Mouse (Mus musculus) adrenal gland, postnatal 14 days (tissue): Measurements from ENCODE around the gene Zpr1. TPM values are rescaled to one million over a fixed set of nuclear protein-coding genes. Genes with fewer than 3 reads are reported as not detected.
A peak's percentile ranks its signal among the peaks of the same experiment; 100 is the strongest.
"Not testable (repeated sequence)": the region's sequence is repeated elsewhere in the genome, so short reads cannot be mapped to it uniquely, and the experiment has no call there.

Source experiments
- DNase-seq: peaks from one replicate; pipeline ENCODE4 v3.0.0; 2021; ENCODE audit warnings: mixed read lengths
- total RNA-seq: library from RNA; stranded (reverse); gene quantifications from 2 replicates; pipeline ENCODE4 v1.2.3, GENCODE M21; 2021

Zpr1 gene
- total RNA-seq, 1 experiment from 2014 or later = 44.3 TPM

DNA sequence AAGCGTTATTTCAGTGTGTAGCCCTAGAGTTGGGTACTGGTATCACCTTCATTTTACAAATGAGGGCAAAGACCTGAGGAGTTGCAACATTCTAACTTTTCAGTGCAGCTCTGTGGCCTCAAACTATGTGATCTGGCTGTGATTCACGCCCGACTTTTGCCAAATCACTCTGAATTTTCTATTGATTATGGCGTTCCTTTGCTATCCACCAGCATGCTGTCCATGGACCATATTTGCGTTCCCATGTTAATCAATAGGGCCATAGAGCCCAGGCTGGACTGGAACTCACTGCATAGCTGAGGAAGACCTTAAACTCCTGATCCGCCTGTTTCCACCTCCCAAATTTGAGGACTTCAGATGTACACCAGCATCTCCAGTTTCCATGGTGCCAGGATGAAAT is 13.8 kb upstream of the Zpr1 start:
- DNase-seq = no peak

DNA sequence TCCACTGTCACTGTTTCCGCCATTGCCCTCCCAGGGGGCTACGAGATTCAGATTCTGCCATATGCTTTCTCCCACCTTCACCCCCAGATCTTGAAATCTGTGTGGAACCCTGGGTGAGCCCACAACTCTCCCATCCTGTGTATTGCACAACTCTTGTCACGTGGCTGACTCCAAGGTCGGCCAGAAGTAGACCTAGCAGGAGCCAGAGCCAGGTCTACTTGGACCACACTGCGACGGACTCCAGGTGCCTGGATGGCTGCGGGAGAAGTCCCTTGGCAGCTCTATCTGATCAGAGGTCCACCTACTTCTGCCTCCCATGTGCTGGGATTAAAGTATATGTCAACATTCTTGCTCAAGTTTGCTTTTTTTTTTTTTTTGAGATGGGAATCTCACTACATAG is 11.7 kb upstream of the Zpr1 start:
- DNase-seq = peak; percentile 45

DNA sequence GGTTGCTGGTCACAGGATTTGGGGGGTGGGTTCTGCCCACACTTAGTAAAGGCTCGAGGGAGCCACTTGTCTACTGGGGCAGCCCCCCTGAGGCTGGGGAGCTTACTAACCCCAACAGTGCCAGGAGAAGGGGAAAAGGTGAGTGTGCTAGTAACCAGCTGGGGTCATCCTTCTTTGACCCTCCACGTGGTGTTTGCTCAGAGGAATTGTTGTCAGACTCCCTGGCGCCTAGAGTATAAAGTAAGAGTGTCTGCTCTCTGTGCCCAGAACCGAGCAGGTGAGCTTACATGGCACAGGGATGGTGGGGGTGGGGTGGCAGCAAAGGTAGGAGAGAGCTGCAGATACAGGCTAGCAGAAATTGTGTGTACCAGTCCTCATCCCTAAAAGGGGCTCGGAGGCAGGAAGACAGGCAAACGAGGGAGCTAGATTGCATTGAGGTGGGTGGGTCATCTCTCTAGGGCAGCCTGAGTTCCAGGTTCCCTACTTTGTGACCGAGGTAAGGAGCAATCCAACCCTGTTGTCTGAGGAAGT is 4.5 kb upstream of the Zpr1 start, which contains the start of gene Apoa5:
Gene Apoa5, plus strand, starts transcription at position 291 of the 531 bp plus-strand sequence.
- no peak for DNase-seq

- DNase-seq = no peak
Measured at GRCm38 (mm10) chr9:46269125-46269524, 3.7 kb upstream of the Zpr1 start.

DNA sequence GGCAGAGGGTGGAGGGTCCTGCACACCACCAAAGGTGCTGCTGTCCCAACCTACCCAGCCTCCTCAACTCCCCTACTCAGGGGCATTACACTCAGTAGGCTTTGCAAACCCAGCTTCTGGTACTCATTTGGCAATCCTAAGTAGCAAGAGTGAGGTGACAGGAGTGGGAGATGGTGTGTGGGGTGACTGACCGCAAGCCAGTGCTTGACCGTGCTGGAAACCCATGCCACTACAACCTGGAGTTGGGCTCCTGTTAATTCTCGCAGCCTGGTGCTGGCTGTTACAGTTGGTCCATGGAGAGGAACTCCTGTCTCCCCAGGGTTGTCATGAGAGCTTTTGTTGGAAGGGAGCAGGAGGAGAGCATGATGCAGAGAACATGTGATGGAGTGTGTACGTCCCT is 2.1 kb upstream of the Zpr1 start:
- no peak for DNase-seq

GRCm38 (mm10) chr9:46272070-46272469 is 794 bp upstream of the Zpr1 start:
- DNase-seq = peak; percentile 3

DNA sequence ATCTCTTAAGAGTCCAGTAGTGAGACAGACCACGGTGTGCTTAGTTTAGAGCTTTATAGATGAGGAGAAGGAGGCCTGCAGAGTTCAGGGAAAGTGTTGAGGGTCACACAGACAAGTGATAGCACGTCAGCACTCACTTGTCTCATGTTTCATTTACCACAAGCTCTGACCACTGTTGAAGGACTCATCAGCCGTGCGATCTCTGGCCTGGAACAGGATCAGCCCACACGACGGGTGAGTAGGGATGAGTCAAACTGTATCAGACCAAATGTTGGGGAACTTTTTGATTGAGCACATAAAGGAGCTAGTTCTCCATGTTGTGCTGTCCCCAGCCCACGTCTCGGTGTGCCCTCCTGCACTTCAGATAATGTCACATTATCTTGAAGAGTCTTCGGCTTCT is 1.6 kb downstream of the Zpr1 start:
- no peak for DNase-seq

GRCm38 (mm10) chr9:46282631-46283436 is 10.0 kb downstream of the Zpr1 start, which contains the start of gene Bud13:
Gene Bud13, plus strand, starts transcription at chr9:46283008.
- DNase-seq = peak; percentile 97

DNA sequence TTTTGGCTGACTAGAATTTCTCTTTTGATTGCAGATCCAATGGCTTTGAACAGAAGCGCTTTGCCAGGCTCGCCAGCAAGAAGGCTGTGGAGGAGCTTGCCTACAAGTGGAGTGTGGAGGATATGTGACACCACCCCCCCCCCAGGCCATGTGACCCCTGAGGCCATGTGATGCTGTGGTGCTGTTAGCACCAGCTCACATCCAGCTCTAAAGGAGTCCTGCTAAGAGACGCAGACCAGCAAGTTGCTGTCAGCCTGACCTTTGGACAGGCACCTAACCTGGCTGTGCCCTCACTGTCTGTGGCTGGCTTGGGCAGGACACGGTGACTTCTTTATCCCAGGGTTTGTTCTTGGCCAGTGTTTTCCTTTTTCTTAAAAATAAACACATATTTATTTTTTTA is 25.5 kb downstream of the Zpr1 start:
- DNase-seq = no peak

DNA sequence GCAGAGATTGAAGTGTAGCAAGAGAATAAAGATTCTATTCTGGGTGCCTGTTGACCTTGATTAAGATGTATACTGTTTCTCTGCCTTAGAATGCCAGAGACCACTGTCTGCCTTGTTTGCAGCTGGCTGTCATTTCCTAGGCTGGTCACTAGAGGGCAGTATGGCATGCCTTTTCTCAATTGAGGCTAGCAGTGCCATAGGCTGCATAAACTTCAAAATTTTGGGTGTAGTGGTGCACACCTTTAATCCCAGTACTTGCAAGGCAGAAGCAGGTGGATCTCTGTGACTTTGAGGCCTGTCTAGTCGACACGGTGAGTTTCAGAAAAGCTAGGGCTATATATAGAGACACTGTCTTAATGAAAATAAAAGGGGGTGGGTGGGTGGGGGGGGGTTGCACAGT is 29.3 kb downstream of the Zpr1 start:
- peak; percentile 66 for DNase-seq

DNA sequence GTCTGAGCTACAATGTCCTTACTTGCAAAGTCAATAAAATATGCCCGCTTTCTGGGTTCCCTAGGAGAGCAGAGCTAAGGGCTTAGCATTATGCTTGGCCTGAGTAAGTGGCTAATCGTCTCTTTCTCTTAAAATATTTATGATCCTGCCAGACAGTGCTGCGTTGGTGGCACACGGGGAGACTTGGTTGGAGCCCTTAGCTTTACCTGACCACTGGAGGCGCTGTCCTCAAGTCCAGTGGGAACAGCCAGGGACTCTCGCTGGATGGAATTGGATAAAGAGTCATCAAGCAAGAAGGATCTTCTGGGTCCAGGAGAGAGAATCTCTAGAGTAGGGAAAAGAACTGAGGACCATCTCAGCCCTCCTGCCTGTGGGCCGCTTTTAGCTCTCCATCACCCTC is 36.3 kb downstream of the Zpr1 start:
- DNase-seq = no peak

DNA sequence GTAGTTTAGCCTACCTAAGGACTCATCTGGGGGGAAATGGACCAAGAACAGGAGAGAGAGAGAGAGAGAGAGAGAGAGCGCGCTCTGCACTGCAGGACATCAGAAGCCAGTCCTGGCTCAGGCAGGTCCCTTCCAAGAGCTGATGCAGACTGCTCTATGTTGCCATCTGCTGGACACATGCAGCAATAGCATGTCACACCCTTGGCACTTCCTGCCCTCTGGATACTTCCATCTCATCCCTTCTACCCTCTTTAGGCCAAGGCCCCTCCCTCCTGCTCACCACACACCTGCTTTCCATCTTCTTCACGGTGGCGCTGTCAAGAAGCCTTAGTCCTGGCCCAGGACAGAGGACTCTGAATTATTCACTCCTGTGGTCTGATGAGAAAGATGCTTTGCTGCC is 41.6 kb downstream of the Zpr1 start:
- DNase-seq = peak; percentile 78

GRCm38 (mm10) chr9:46314921-46315320 is 42.1 kb downstream of the Zpr1 start:
- DNase-seq = no peak

DNA sequence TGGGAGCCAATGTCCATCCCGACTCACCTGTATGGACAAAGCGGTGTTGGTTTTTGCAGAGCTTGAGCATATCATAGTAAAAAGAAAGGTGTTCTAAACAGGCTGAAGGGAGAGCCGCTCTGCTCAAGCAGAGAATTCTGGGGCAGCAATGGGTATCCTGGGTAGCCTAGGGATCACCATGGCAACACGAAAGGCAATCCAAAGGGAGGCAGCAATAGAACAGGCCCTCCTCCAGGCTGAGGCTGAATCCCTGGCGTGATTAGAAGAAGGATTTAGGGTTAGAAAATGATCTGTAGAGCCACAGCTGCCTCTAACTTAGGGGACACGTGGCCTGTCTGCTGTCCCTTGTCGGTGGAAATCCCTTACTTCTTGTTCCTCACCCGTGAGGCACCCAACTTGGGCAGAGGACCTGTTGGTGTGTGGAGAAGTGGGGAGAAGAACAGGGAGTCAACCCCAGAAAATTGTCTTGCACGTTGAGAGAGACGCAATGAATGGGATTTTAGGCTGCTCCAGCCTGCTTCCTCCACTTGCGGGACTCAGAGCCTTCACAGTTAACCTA is 43.0 kb downstream of the Zpr1 start:
- DNase-seq = no peak

DNA sequence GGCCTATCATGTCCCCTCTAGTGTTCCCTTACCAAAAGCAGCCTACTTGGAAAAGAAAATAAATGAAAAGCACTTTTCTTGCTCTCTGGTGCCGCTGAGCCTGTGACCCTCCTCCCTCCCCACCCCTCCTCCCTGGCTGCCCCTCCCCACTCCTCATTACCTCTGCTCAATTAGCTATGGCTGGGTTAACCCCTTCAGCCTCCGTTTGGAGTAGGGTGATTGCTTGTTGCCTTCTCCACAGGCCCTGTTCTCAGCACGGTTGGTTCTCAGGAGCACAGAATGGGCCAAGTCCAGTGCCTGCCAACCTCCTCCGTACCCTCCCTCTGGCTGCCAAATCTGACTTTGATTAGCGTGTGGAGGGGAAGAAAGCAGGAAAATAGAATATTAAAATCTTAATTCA is 43.5 kb downstream of the Zpr1 start:
- no peak for DNase-seq

DNA sequence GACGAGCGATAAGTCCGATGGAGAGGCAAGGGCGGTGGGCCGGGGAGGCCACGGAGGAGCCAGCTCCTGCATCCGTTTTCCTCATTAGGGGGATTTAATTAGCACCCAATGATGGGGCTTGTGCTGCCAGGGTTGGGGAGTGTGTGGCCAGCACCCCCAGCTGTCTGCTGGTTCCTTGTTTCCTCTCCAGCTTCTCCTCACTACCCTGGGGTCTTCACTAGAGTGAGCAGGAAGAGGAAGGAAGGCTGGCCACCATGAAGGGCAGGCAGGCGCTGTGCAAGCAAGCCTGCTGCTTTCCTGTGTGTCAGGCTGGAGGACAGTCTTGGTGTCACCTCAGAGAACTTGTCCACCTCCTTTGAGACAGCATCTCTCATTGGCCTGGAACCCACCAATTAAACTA is 44.0 kb downstream of the Zpr1 start:
- DNase-seq = no peak

GRCm38 (mm10) chr9:46317957-46318356 is 45.1 kb downstream of the Zpr1 start:
- DNase-seq = no peak

GRCm38 (mm10) chr9:46319886-46320285 is 47.0 kb downstream of the Zpr1 start, which contains the start of gene 4931429L15Rik:
Gene 4931429L15Rik, minus strand, starts transcription at chr9:46319986.
- not testable (repeated sequence) for DNase-seq

DNA sequence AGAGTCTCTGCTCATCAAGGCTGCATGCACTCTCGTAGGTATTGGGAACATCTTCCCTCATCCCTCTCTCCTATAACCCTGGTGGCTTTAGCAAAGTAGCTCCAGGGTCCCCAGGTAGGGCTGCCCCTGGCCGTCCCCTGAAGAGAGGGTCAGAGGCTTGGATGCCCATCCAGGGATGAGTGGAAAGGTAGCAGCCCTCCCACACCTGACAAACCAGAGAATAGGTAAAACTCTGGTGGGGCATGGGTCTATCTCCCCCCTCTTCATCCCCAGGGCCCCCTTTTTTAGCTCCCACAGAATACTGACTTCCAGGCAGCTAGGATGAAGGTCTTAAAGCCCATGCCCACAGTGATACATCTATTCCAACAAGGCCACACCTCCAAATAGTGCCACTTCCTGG is 47.6 kb downstream of the Zpr1 start:
- DNase-seq = no peak

DNA sequence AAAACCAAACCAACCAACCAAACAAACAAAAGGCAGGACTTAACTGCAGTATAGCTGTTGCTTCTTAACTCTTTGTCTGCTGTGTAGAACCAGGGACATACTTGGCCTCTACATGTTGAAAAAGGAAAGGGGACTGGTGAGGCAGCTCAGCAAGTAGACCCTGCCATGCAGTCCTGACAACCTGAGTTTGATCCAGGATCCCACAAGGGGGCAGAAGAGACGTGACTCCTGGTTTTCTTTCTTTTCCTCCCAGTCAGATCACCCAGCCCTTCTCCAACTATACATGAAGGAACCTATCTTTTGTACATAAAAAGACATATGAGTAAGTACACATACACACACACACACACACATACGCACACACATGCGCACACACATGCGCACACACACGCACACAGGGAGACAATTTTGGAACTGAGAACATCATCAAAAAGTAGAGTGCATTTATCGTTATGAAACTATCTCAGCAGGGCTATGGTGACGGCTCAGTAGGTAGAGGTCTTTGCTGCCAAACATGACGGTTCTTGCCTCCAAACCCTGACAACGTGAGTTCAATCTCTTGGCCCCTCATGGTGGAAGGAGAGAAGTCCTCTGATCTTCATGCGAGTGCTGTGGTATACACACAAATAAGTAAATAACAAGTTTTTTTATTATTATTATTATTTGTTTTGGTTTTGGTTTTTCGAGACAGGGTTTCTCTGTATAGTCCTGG is 54.0 kb downstream of the Zpr1 start:
- no peak for DNase-seq

- peak; percentile 32 for DNase-seq
Measured at GRCm38 (mm10) chr9:46327706-46328571, 55.1 kb downstream of the Zpr1 start.
